Mouse (Mus musculus): Measurements from ENCODE around the gene Arhgap27. TPM values are rescaled to one million over a fixed set of nuclear protein-coding genes. Genes with fewer than 3 reads are reported as not detected.

The Arhgap27 gene
- polyA plus RNA-seq, 1 experiment: 8.5 TPM

GRCm38 (mm10) chr11:103309956-103310574 is 53.4 kb downstream of the Arhgap27 start:
- H3K36me3 ChIP-seq (ENCODE audit: control insufficient read depth, insufficient read depth, low read length, poor library complexity, severe bottlenecking): no peaks in the 10 kb centered on the region
- H3K9ac ChIP-seq (ENCODE audit: low read depth, poor library complexity, severe bottlenecking): no peak overlapping the region
- no peak overlapping the region for H3K4me3 ChIP-seq (ENCODE audit: low read depth, low read length)
- H3K9me3 ChIP-seq (replicated peaks; ENCODE audit: control insufficient read depth, insufficient read depth, low read length, poor library complexity, severe bottlenecking): no peaks in the 10 kb centered on the region
- H3K4me1 ChIP-seq (ENCODE audit: control insufficient read depth, insufficient read depth, low read length): no peaks in the 10 kb centered on the region
- TF ChIP-seq CTCF (IDR thresholded peaks at IDR 0.05; ENCODE audit: low read depth, low read length): no peak
- H3K27me3 ChIP-seq (ENCODE audit: control insufficient read depth, insufficient read depth, low read length, poor library complexity, severe bottlenecking): no peaks in the 10 kb centered on the region
- H3K27ac ChIP-seq (ENCODE audit: insufficient read depth, low read length): no peak overlapping the region

DNA sequence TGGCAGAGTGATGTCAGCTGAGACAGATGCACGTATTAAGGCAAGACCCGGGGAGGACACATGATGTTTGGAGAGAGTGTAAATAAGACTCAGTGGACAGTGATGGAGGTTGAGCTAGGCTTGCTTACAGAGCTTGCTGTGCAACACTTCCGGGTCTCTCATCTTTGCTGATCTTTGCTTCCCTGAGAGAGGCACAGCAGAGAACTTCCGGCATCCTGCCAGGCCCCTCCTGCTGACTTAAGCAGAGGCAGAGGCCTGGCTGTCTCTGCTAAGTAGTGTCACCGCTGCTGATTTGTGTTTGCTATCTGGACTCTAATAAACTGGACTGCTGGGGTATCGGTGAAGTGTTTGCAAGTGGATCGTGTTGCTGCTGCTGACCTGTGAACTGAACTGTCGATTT is 55.6 kb downstream of the Arhgap27 start:
- Histone ChIP-seq H3K4me3 (ENCODE audit: low read depth, low read length) (no peak overlapping the region), H3K9me3 (replicated peaks; ENCODE audit: control insufficient read depth, insufficient read depth, low read length, poor library complexity, severe bottlenecking) (no peaks in the 10 kb centered on the region), H3K9ac (ENCODE audit: low read depth, poor library complexity, severe bottlenecking) (no peak overlapping the region), H3K27me3 (ENCODE audit: control insufficient read depth, insufficient read depth, low read length, poor library complexity, severe bottlenecking) (no peaks in the 10 kb centered on the region), H3K4me1 (ENCODE audit: control insufficient read depth, insufficient read depth, low read length) (no peaks in the 10 kb centered on the region), H3K27ac (ENCODE audit: insufficient read depth, low read length) (no peak overlapping the region), H3K36me3 (ENCODE audit: control insufficient read depth, insufficient read depth, low read length, poor library complexity, severe bottlenecking) (no peaks in the 10 kb centered on the region)
- no peak for TF ChIP-seq EP300 (IDR thresholded peaks at IDR 0.05; ENCODE audit: insufficient read depth, low read depth, low read length)
- no peak for TF ChIP-seq POLR2A (IDR thresholded peaks at IDR 0.05; ENCODE audit: insufficient read depth, low read length)
- no peak for TF ChIP-seq CTCF (IDR thresholded peaks at IDR 0.05; ENCODE audit: low read depth, low read length)

DNA sequence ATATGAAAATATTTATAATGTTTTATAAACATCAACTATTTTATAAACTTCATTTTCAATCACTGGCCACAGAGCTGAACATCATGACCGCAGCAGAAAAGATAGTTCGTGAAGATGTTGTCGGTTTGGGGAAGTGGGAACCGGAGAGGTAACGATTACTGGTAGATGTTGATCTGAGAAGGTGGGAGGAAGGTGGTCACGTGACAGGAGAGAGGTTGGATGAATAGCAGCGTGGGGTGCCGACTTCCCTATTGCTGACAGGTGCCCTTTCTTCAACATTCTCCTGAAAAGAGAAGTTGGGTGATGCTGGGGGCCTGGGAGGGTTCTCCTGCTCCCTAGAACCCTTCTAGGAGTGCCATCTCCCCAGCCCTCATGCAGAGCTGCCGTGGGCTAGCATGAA is 59.0 kb downstream of the Arhgap27 start:
- no peaks in the 10 kb centered on the region for H3K36me3 ChIP-seq (ENCODE audit: control insufficient read depth, insufficient read depth, low read length, poor library complexity, severe bottlenecking)
- H3K27me3 ChIP-seq (ENCODE audit: control insufficient read depth, insufficient read depth, low read length, poor library complexity, severe bottlenecking): no peaks in the 10 kb centered on the region
- no peak overlapping the region for H3K9ac ChIP-seq (ENCODE audit: low read depth, poor library complexity, severe bottlenecking)
- no peaks in the 10 kb centered on the region for H3K4me1 ChIP-seq (ENCODE audit: control insufficient read depth, insufficient read depth, low read length)
- no peak for TF ChIP-seq CTCF (IDR thresholded peaks at IDR 0.05; ENCODE audit: low read depth, low read length)
- no peak for TF ChIP-seq POLR2A (IDR thresholded peaks at IDR 0.05; ENCODE audit: insufficient read depth, low read length)
- TF ChIP-seq EP300 (IDR thresholded peaks at IDR 0.05; ENCODE audit: insufficient read depth, low read depth, low read length): no peak
- no peak overlapping the region for H3K4me3 ChIP-seq (ENCODE audit: low read depth, low read length)
- peaks cover 4% of the 10 kb centered on the region; the same call in 1 of the 2 replicates for H3K9me3 ChIP-seq (replicated peaks; ENCODE audit: control insufficient read depth, insufficient read depth, low read length, poor library complexity, severe bottlenecking)
- no peak overlapping the region for H3K27ac ChIP-seq (ENCODE audit: insufficient read depth, low read length)

- no peaks in the 10 kb centered on the region for H3K9me3 ChIP-seq (replicated peaks; ENCODE audit: control insufficient read depth, insufficient read depth, low read length, poor library complexity, severe bottlenecking)
- no peaks in the 10 kb centered on the region for H3K4me1 ChIP-seq (ENCODE audit: control insufficient read depth, insufficient read depth, low read length)
- no peak overlapping the region for H3K9ac ChIP-seq (ENCODE audit: low read depth, poor library complexity, severe bottlenecking)
- no peak overlapping the region for H3K27ac ChIP-seq (ENCODE audit: insufficient read depth, low read length)
- H3K36me3 ChIP-seq (ENCODE audit: control insufficient read depth, insufficient read depth, low read length, poor library complexity, severe bottlenecking): no peaks in the 10 kb centered on the region
- no peaks in the 10 kb centered on the region for H3K27me3 ChIP-seq (ENCODE audit: control insufficient read depth, insufficient read depth, low read length, poor library complexity, severe bottlenecking)
- no peak overlapping the region for H3K4me3 ChIP-seq (ENCODE audit: low read depth, low read length)
- TF ChIP-seq CTCF (IDR thresholded peaks at IDR 0.05; ENCODE audit: low read depth, low read length): no peak
- no peak for TF ChIP-seq EP300 (IDR thresholded peaks at IDR 0.05; ENCODE audit: insufficient read depth, low read depth, low read length)
- TF ChIP-seq POLR2A (IDR thresholded peaks at IDR 0.05; ENCODE audit: insufficient read depth, low read length): no peak
These were observed 68.7 kb downstream of the Arhgap27 start for GRCm38 (mm10) chr11:103294772-103295171.

- H3K36me3 ChIP-seq (ENCODE audit: control insufficient read depth, insufficient read depth, low read length, poor library complexity, severe bottlenecking): no peaks in the 10 kb centered on the region
- no peak overlapping the region for H3K4me3 ChIP-seq (ENCODE audit: low read depth, low read length)
- no peaks in the 10 kb centered on the region for H3K4me1 ChIP-seq (ENCODE audit: control insufficient read depth, insufficient read depth, low read length)
- TF ChIP-seq CTCF (IDR thresholded peaks at IDR 0.05; ENCODE audit: low read depth, low read length) (no peak), POLR2A (IDR thresholded peaks at IDR 0.05; ENCODE audit: insufficient read depth, low read length) (no peak), EP300 (IDR thresholded peaks at IDR 0.05; ENCODE audit: insufficient read depth, low read depth, low read length) (no peak)
- H3K27ac ChIP-seq (ENCODE audit: insufficient read depth, low read length): no peak overlapping the region
- no peaks in the 10 kb centered on the region for H3K9me3 ChIP-seq (replicated peaks; ENCODE audit: control insufficient read depth, insufficient read depth, low read length, poor library complexity, severe bottlenecking)
- no peak overlapping the region for H3K9ac ChIP-seq (ENCODE audit: low read depth, poor library complexity, severe bottlenecking)
- H3K27me3 ChIP-seq (ENCODE audit: control insufficient read depth, insufficient read depth, low read length, poor library complexity, severe bottlenecking): no peaks in the 10 kb centered on the region
These were observed 69.4 kb downstream of the Arhgap27 start for GRCm38 (mm10) chr11:103294066-103294465.

GRCm38 (mm10) chr11:103292890-103293287 is 70.6 kb downstream of the Arhgap27 start:
- Histone ChIP-seq H3K9ac (ENCODE audit: low read depth, poor library complexity, severe bottlenecking) (no peak overlapping the region), H3K27ac (ENCODE audit: insufficient read depth, low read length) (no peak overlapping the region), H3K36me3 (ENCODE audit: control insufficient read depth, insufficient read depth, low read length, poor library complexity, severe bottlenecking) (no peaks in the 10 kb centered on the region), H3K9me3 (replicated peaks; ENCODE audit: control insufficient read depth, insufficient read depth, low read length, poor library complexity, severe bottlenecking) (no peaks in the 10 kb centered on the region), H3K4me1 (ENCODE audit: control insufficient read depth, insufficient read depth, low read length) (no peaks in the 10 kb centered on the region), H3K27me3 (ENCODE audit: control insufficient read depth, insufficient read depth, low read length, poor library complexity, severe bottlenecking) (no peaks in the 10 kb centered on the region), H3K4me3 (ENCODE audit: low read depth, low read length) (no peak overlapping the region)
- TF ChIP-seq POLR2A (IDR thresholded peaks at IDR 0.05; ENCODE audit: insufficient read depth, low read length) (no peak), EP300 (IDR thresholded peaks at IDR 0.05; ENCODE audit: insufficient read depth, low read depth, low read length) (no peak), CTCF (IDR thresholded peaks at IDR 0.05; ENCODE audit: low read depth, low read length) (no peak)
